Mouse (Mus musculus) heart, embryonic 11.5 days (tissue): Measurements from ENCODE around the gene Gm2a. TPM values are rescaled to one million over a fixed set of nuclear protein-coding genes. Genes with fewer than 3 reads are reported as not detected.

ENCODE experiments used
- ATAC-seq: fragments of 200-750 bp; cut with Nextera tagmentation; replicated peaks from 2 replicates; pipeline ENCODE4 v1.8.0; 2017; ENCODE audit warnings: moderate library complexity; ENCODE audit not compliant: insufficient number of reproducible peaks, low FRiP score, low TSS enrichment
- H3K27ac ChIP-seq: fragments of 300-500 bp; sonication (generic); 2 replicates; pipeline ENCODE4 v1.5.1; 2014; ENCODE audit warnings: mild to moderate bottlenecking, low read depth, low read length
- H3K27me3 ChIP-seq: fragments of 300-500 bp; sonication (generic); 2 replicates; pipeline ENCODE4 v1.6.1; 2014; ENCODE audit warnings: mild to moderate bottlenecking, low read length, mixed read lengths; ENCODE audit not compliant: control insufficient read depth, insufficient read depth
- H3K36me3 ChIP-seq: fragments of 300-500 bp; sonication (generic); 2 replicates; pipeline ENCODE4 v1.6.1; 2014; ENCODE audit warnings: mild to moderate bottlenecking, low read length, moderate library complexity, mixed read lengths; ENCODE audit not compliant: control insufficient read depth, insufficient read depth
- H3K4me1 ChIP-seq: fragments of 300-500 bp; sonication (generic); 2 replicates; pipeline ENCODE4 v1.6.1; 2014; ENCODE audit warnings: low read length; ENCODE audit not compliant: control insufficient read depth, insufficient read depth
- H3K4me2 ChIP-seq: fragments of 300-500 bp; sonication (generic); 2 replicates; pipeline ENCODE4 v1.6.1; 2014; ENCODE audit warnings: mild to moderate bottlenecking, moderate library complexity
- H3K4me3 ChIP-seq: fragments of 300-500 bp; sonication (generic); 2 replicates; pipeline ENCODE4 v1.5.1; 2014; ENCODE audit warnings: low read depth, low read length
- H3K9ac ChIP-seq: fragments of 300-500 bp; sonication (generic); 2 replicates; pipeline ENCODE4 v1.6.1; 2014; ENCODE audit warnings: mild to moderate bottlenecking, low read depth, low read length, moderate library complexity
- H3K9me3 ChIP-seq: fragments of 300-500 bp; sonication (generic); replicated peaks from 2 replicates; pipeline ENCODE4 v1.6.1; 2016; ENCODE audit warnings: low read length; ENCODE audit not compliant: control insufficient read depth
- WGBS: fragments of 180-500 bp; shearing (Covaris S2); extraction: QIAGEN DNeasy Blood & Tissue Kit; methylation state at CpG from one replicate; pipeline ENCODE4 v1.1.7; 2014; ENCODE audit not compliant: insufficient replicate concordance; 5-methylcytosine and 5-hydroxymethylcytosine counted together
- polyA plus RNA-seq: library from polyadenylated mRNA; unstranded; fragments of >200 nt; fragmentation: Nextera tagmentation; extraction: Ambion mirVana; gene quantifications from 2 replicates; pipeline ENCODE4 v1.2.1, GENCODE M21; 2014

The Gm2a gene
- polyA plus RNA-seq, result 50.0 and 51.9 TPM in 2 replicates

DNA sequence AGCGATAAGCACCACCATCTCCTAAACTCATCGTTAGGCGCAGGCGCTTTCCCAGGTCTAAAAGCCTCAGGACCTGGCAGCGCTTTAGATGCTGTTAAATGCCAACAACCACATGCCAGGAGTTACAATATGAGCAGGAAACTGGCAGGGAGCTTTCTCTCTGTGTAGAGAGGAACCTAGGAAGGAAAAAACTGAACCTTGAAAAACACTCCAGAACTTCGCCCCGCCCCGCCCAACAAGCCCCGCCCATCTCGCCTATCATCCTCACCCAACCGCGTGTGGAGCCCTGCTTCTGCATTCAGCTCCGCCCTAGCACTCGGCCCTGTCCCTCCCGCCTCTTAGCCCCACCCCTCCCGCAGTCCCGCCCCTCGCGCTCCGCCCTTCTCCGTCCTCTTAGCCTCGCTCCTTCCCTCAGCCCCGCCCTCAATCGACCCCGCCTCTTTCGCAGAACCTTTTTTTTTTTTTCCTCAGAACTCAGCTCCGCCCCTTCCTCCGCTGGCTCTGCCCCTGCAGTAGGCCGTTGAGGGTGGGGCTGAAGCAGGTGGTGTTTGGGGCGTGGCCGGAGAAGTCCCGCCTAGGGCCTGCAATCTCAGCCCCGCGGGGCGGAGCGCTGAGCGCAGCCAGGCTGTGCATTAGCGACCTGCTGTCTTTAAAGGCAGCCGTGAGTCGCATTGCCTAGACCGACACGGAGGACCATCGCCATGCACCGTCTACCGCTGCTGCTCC is at the start of gene Gm2a:
Gm2a (plus strand) TSS at position 653 of the 726 bp plus-strand sequence.
- Histone ChIP-seq H3K4me3 (peak within 1 kb of the TSS; percentile 57), H3K9me3 (no peaks in the 10 kb centered on the region), H3K4me2 (peak within 1 kb of the TSS; percentile 83), H3K27ac (peak within 1 kb of the TSS; percentile 62; the same call in 1 of the 2 replicates), H3K4me1 (peaks cover 5% of the 10 kb centered on the region), H3K27me3 (no peaks in the 10 kb centered on the region), H3K9ac (peak within 1 kb of the TSS; percentile 73), H3K36me3 (no peaks in the 10 kb centered on the region)
- ATAC-seq, result peak; percentile 93
- 3% methylated on average over 43 of the region's 45 CpGs for WGBS

DNA sequence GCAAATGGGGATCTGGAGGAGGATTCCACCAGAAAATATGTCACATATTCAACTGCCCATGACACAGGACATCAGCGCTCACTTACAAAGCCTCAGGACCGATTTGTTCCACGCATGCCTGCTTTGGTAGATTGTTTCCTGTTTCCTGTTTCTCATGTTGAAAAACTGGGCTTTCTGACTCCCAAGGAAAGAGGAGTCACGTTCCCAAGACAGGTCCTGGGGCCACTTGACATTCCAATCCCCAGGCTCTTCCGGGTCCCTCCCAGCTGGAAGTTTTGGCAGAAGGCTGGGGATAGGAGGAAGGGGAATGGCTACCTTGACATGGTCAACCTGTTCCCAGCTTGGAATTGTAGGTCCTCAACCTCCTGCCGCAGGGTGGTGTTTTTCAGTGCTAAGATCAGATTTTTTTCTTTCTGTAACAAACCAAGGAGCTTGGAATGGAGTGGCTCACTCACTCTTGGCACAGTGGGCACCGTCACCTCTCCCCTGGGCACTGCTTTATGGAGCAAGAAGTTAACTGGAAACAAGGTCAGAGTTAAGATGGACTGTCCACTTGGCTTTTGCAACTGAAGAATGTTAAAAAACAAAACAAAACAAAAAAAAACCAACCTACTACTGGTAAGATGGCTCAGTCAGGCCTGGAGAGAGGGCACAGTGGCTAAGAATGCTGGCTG is 46.9 kb upstream of the Gm2a start:
- no peak overlapping the region for H3K27ac ChIP-seq
- WGBS, result 53% methylated on average over 7 of the region's 7 CpGs
- H3K36me3 ChIP-seq, result 0 out of 2 replicates have a peak, but pooled peaks cover 6% of the 10 kb centered on the region

DNA sequence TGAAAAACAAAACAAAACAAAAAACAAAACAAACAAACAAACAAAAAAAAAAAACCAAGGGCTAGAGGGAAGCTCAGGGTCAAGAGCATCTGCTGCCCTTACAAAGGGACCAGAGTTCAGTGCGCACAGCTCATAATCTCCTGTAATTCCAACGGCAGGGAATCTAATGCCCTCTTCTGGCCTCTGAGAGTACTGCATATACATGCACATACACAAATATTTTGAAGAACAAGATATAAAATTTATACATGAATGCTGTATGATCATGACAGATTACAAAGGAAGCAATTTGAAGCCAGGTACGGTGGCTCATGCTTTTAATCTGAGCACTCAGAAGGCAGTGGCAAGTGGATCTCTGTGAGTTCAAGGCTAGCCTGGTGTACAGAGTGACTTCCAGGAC is 40.4 kb upstream of the Gm2a start:
- 0 out of 2 replicates have a peak, but pooled peaks cover under 1% of the 10 kb centered on the region for H3K36me3 ChIP-seq
- H3K9me3 ChIP-seq, result no peaks in the 10 kb centered on the region
- H3K4me2 ChIP-seq, result no peak overlapping the region
- 70% methylated on average over 3 of the region's 3 CpGs for WGBS
- peaks cover 4% of the 10 kb centered on the region; the same call in 1 of the 2 replicates for H3K4me1 ChIP-seq
- no peak for ATAC-seq
- no peak overlapping the region for H3K4me3 ChIP-seq
- H3K9ac ChIP-seq, result no peak overlapping the region
- H3K27ac ChIP-seq, result no peak overlapping the region
- no peaks in the 10 kb centered on the region for H3K27me3 ChIP-seq

More for the DNA sequence above, 46.9 kb upstream of the Gm2a start:
- no peak overlapping the region for H3K9ac ChIP-seq
- no peak for ATAC-seq
- H3K9me3 ChIP-seq, result no peaks in the 10 kb centered on the region
- H3K27me3 ChIP-seq, result no peaks in the 10 kb centered on the region
- H3K4me1 ChIP-seq, result peaks cover 5% of the 10 kb centered on the region; the same call in 1 of the 2 replicates
- H3K4me2 ChIP-seq, result no peak overlapping the region
- no peak overlapping the region for H3K4me3 ChIP-seq

DNA sequence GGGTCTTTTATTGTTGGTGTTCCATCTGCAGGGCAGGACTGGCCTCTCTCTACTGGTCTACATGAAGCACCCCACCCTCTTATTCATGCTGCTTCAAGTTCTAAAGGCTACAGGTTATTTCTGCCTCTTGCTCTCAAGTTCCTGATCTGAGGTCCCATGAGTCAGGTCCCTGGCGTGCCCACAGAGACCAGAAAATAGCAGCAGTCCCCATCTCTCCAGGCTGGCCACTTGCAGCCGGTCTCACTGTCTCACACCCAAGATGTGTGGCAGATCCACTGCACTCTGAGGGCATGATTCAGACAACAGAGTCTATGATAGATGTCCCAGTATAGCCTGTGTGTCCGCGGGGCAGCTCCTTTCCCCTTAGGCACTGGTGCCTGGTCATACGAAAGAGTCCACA is 37.1 kb upstream of the Gm2a start:
- no peaks in the 10 kb centered on the region for H3K9me3 ChIP-seq
- H3K27me3 ChIP-seq, result no peaks in the 10 kb centered on the region
- ATAC-seq, result no peak
- peaks cover 12% of the 10 kb centered on the region for H3K4me1 ChIP-seq
- H3K9ac ChIP-seq, result no peak overlapping the region
- H3K4me2 ChIP-seq, result no peak overlapping the region
- H3K4me3 ChIP-seq, result no peak overlapping the region
- WGBS, result 84% methylated on average over 5 of the region's 5 CpGs
- H3K36me3 ChIP-seq, result no peaks in the 10 kb centered on the region
- H3K27ac ChIP-seq, result no peak overlapping the region

DNA sequence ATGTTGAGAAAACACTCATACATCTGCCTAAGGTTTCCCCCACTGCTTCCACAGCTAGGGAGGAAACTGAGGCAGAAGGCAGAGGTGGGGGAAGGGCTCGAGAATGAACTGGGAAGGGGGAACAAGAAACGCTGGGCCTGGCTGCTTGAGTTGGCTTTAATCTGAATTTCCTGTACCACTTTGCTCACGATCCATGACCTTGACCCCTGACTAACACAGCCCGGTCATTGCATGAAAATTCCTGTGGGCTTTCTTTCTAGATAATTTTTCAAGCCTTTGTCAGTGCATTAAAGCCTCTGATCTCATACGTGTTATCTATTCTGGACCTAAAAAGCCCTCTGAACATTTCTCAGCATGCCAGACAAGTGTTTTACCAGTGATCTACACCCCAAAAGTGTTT is 35.1 kb upstream of the Gm2a start:
- Histone ChIP-seq H3K27me3 (no peaks in the 10 kb centered on the region), H3K36me3 (no peaks in the 10 kb centered on the region), H3K9me3 (no peaks in the 10 kb centered on the region), H3K4me1 (peaks cover 12% of the 10 kb centered on the region), H3K4me2 (no peak overlapping the region), H3K4me3 (no peak overlapping the region), H3K9ac (no peak overlapping the region), H3K27ac (peak overlapping the region; percentile 46; the same call in 1 of the 2 replicates)
- WGBS, result 22% methylated on average over 5 of the region's 5 CpGs
- ATAC-seq, result no peak

DNA sequence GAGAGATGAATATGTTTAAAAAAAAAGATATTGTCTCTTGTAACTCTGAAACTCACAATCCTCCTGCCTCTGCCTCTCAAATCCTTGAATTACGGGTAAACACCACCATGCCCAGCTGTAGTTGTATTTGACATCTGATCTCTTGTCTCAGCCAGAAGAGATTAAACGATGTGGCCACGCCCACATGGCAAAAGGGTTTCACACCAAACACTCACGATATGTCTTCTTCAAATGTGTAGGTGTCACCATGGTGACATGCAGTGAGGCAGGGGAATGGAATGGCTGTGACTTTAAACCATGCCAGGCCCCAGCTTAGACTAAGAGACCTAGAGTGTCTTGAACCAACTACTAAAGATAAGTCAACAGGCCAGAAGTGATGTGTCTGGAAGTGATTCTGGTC is 31.0 kb upstream of the Gm2a start:
- H3K27ac ChIP-seq, result no peak overlapping the region
- H3K4me3 ChIP-seq, result no peak overlapping the region
- WGBS, result 62% methylated on average over 4 of the region's 4 CpGs

DNA sequence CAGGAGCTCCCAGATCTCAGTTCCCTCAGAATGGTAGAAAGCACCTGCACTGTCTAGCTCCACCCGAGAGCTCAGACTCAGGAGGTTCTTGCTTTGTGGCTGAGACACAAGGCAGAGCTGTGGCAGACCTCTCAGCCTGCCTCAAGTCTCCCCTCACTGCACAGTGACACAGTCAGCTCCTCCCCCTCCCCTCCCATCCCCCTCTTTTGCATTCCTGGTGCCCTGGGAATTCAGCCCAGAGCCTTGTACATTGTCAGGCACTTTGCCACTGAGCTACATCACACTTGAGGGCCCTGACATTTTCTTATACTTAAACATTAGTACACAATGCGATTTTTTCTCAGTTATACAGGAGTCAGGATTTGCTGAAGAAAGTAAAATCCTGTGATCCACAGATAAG is 28.9 kb upstream of the Gm2a start:
- Histone ChIP-seq H3K36me3 (no peaks in the 10 kb centered on the region), H3K9ac (no peak overlapping the region), H3K4me2 (no peak overlapping the region), H3K9me3 (no peaks in the 10 kb centered on the region), H3K27ac (peak overlapping the region; percentile 50; the same call in 1 of the 2 replicates), H3K4me1 (peaks cover 13% of the 10 kb centered on the region), H3K4me3 (no peak overlapping the region), H3K27me3 (no peaks in the 10 kb centered on the region)
- no peak for ATAC-seq
- 43% methylated on average over 2 of the region's 2 CpGs for WGBS

More for the DNA sequence above, 31.0 kb upstream of the Gm2a start:
- H3K36me3 ChIP-seq, result no peaks in the 10 kb centered on the region
- H3K9ac ChIP-seq, result no peak overlapping the region
- H3K9me3 ChIP-seq, result no peaks in the 10 kb centered on the region
- ATAC-seq, result no peak
- H3K4me1 ChIP-seq, result peaks cover 11% of the 10 kb centered on the region
- no peak overlapping the region for H3K4me2 ChIP-seq
- H3K27me3 ChIP-seq, result no peaks in the 10 kb centered on the region

DNA sequence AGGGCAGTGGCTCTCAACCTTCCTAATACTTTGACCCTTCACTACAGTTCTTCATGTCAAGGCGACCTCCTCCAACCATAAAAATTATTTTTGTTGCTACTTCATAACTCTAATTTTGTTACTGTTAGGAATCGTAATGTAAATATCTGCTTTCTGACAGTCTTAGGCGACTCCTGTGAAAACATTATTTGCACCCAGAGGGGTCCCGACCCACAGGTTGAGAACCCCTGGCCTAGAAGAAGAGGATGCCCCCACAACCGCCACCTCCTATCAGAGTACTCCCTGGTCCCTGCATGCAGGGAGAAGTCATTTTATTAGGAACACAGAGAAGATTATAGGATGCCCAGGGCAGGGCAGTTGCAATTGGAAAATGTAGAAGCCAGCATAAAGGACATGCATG is 26.6 kb upstream of the Gm2a start:
- WGBS, result 77% methylated on average over 5 of the region's 5 CpGs
- peaks cover 13% of the 10 kb centered on the region for H3K4me1 ChIP-seq

More for the DNA sequence above, 26.6 kb upstream of the Gm2a start:
- H3K4me3 ChIP-seq, result no peak overlapping the region
- no peaks in the 10 kb centered on the region for H3K9me3 ChIP-seq
- no peaks in the 10 kb centered on the region for H3K36me3 ChIP-seq
- H3K9ac ChIP-seq, result no peak overlapping the region
- H3K27me3 ChIP-seq, result no peaks in the 10 kb centered on the region
- no peak overlapping the region for H3K4me2 ChIP-seq
- H3K27ac ChIP-seq, result no peak overlapping the region
- ATAC-seq, result no peak
